Comparison of ENCODE assay signal across 16 mouse cellular contexts in genomic region chr16:34994641-34995141, GRCm38 (mm10). TPM values are rescaled to one million over a fixed set of nuclear protein-coding genes. Genes with fewer than 3 reads are reported as not detected.
A peak's percentile ranks its signal among the peaks of the same experiment; 100 is the strongest.
DNase-seq lines count a peak whose midpoint lies in the region; ATAC-seq and TF ChIP-seq lines count a peak whose summit lies in the region.
"Had no signal": no experiment of that assay in that cellular context is flagged by ENCODE, and none has a peak within 500 bp of the region (broad histone marks: within the 10 kb centered on the region; RNA-seq: fewer than 3 reads in every experiment).

No protein-coding gene starts in this region.

- H3K36me3 ChIP-seq in lung, embryonic 14.5 days (ENCODE audit: insufficient read depth) = peaks cover 42% of the 10 kb centered on the region
- peaks cover 45% of the 10 kb centered on the region for H3K36me3 ChIP-seq in small intestine, adult 2 months (ENCODE audit: control insufficient read depth, insufficient read depth, low read length)
- no peaks in the 10 kb centered on the region for H3K36me3 ChIP-seq in hindbrain, embryonic 16.5 days (ENCODE audit: control insufficient read depth, insufficient read depth, low read length)
- H3K36me3 ChIP-seq: heart, embryonic 15.5 days; hindbrain, embryonic 15.5 days; neural tube, embryonic 13.5 days had no signal

- peak overlapping the region; percentile 84 for H3K27ac ChIP-seq in lung, embryonic 14.5 days (ENCODE audit: low read depth)
- H3K27ac ChIP-seq in embryonic fibroblast, embryonic 13.5 days (ENCODE audit: insufficient read depth, low read length) = peak overlapping the region; percentile 14; the same call in 1 of the 2 replicates
- H3K27ac ChIP-seq in small intestine, adult 2 months (ENCODE audit: insufficient read depth, low read depth, low read length) = peak overlapping the region; percentile 62
- no peak overlapping the region for H3K27ac ChIP-seq in hindbrain, embryonic 16.5 days (ENCODE audit: low read depth, low read length)
- H3K27ac ChIP-seq: heart, embryonic 15.5 days; hindbrain, embryonic 15.5 days; macrophage; neural tube, embryonic 13.5 days had no signal

- 43% methylated on average over 9 of the region's 9 CpGs for WGBS in lung, embryonic 14.5 days
- WGBS in small intestine, adult 2 months = 81% methylated on average over 9 of the region's 9 CpGs
- WGBS in hindbrain, embryonic 16.5 days = 60% methylated on average over 9 of the region's 9 CpGs

- DNase-seq in heart, adult 11 months = peak; percentile 86
- no peak for DNase-seq in heart, adult 9 months (ENCODE audit: low spot score in 2 of 2)
- peak; percentile 79 for DNase-seq in lung, embryonic 14.5 days
- no peak for DNase-seq in lung, postnatal 14 days
- DNase-seq: cerebellum, postnatal 25 days; forebrain, postnatal 0 days; gastrocnemius, postnatal 36 days had no signal

- H3K9me3 ChIP-seq in lung, embryonic 14.5 days (ENCODE audit: low read depth, low read length) = no peaks in the 10 kb centered on the region
- H3K9me3 ChIP-seq in hindbrain, embryonic 16.5 days (ENCODE audit: control insufficient read depth, low read length) = no peaks in the 10 kb centered on the region
- H3K9me3 ChIP-seq: heart, embryonic 15.5 days; hindbrain, embryonic 15.5 days; neural tube, embryonic 13.5 days had no signal

- H3K27me3 ChIP-seq in lung, embryonic 14.5 days (ENCODE audit: insufficient read depth, low read length) = no peaks in the 10 kb centered on the region
- H3K27me3 ChIP-seq in small intestine, adult 2 months (ENCODE audit: control insufficient read depth, insufficient read depth, low read length) = no peaks in the 10 kb centered on the region
- H3K27me3 ChIP-seq in hindbrain, embryonic 16.5 days (replicated peaks; ENCODE audit: control insufficient read depth, insufficient read depth, low read length) = no peaks in the 10 kb centered on the region
- H3K27me3 ChIP-seq: hindbrain, embryonic 15.5 days had no signal

- H3K4me2 ChIP-seq in lung, embryonic 14.5 days = peak overlapping the region; percentile 33; the same call in 1 of the 2 replicates
- H3K4me2 ChIP-seq in hindbrain, embryonic 16.5 days (ENCODE audit: low read length) = no peak overlapping the region
- H3K4me2 ChIP-seq: heart, embryonic 15.5 days; hindbrain, embryonic 15.5 days; neural tube, embryonic 13.5 days had no signal

- H3K4me1 ChIP-seq in lung, embryonic 14.5 days (ENCODE audit: insufficient read depth) = peaks cover 17% of the 10 kb centered on the region
- H3K4me1 ChIP-seq in embryonic fibroblast, embryonic 13.5 days (ENCODE audit: control insufficient read depth, insufficient read depth, low read length) = no peaks in the 10 kb centered on the region
- H3K4me1 ChIP-seq in small intestine, adult 2 months (ENCODE audit: control insufficient read depth, insufficient read depth, insufficient read length, low read length) = no peaks in the 10 kb centered on the region; the same call in 1 of the 2 replicates
- H3K4me1 ChIP-seq in hindbrain, embryonic 16.5 days (ENCODE audit: control insufficient read depth, insufficient read depth, low read depth, low read length) = peaks cover 5% of the 10 kb centered on the region; the same call in 1 of the 2 replicates

- ATAC-seq in lung, embryonic 14.5 days (ENCODE audit: insufficient read depth) = peak; percentile 62
- no peak for ATAC-seq in monocyte, adult 5-6 weeks (replicated peaks; ENCODE audit: insufficient number of reproducible peaks, low FRiP score, low TSS enrichment, poor library complexity, severe bottlenecking)
- no peak for ATAC-seq in hindbrain, embryonic 16.5 days
- ATAC-seq: forebrain, postnatal 0 days; midbrain, embryonic 16.5 days had no signal

- 0 out of 2 replicates have a peak overlapping the region, but pooled peaks have one; percentile 6 for H3K4me3 ChIP-seq in lung, embryonic 14.5 days (ENCODE audit: low read depth, low read length)
- H3K4me3 ChIP-seq in embryonic fibroblast, embryonic 13.5 days (ENCODE audit: insufficient read depth, low read length) = no peak overlapping the region
- H3K4me3 ChIP-seq in small intestine, adult 2 months (ENCODE audit: low read depth, low read length) = peak overlapping the region; percentile 46
- no peak overlapping the region for H3K4me3 ChIP-seq in hindbrain, embryonic 16.5 days (ENCODE audit: low read length)
- H3K4me3 ChIP-seq: heart, embryonic 15.5 days; hindbrain, embryonic 15.5 days; neural tube, embryonic 13.5 days had no signal

- no peak for TF ChIP-seq CTCF in lung, embryonic 14.5 days (IDR thresholded peaks at IDR 0.05; ENCODE audit: low read depth)
- no peak for TF ChIP-seq CTCF in embryonic fibroblast, embryonic 13.5 days (IDR thresholded peaks at IDR 0.05; ENCODE audit: borderline replicate concordance, insufficient read depth, low read length)
- no peak for TF ChIP-seq CTCF in small intestine, adult 2 months (IDR thresholded peaks at IDR 0.05; ENCODE audit: extremely low read depth, insufficient read length, insufficient replicate concordance, low read depth, low read length)

- H3K9ac ChIP-seq in lung, embryonic 14.5 days = peak overlapping the region; percentile 32; the same call in 1 of the 2 replicates
- H3K9ac ChIP-seq in hindbrain, embryonic 16.5 days (ENCODE audit: low read depth, low read length) = no peak overlapping the region
- H3K9ac ChIP-seq: forebrain, postnatal 0 days; heart, embryonic 15.5 days; hindbrain, embryonic 15.5 days; neural tube, embryonic 13.5 days had no signal

- no peak for TF ChIP-seq POLR2A in embryonic fibroblast, embryonic 13.5 days (IDR thresholded peaks at IDR 0.05; ENCODE audit: low read depth, low read length)
- no peak for TF ChIP-seq POLR2A in small intestine, adult 2 months (IDR thresholded peaks at IDR 0.05; ENCODE audit: low read depth, low read length)

RNA-seq across cellular contexts. Expression of gene Hacd2, which starts 27.5 kb away (rescaled TPM):
- polyA plus RNA-seq in lung, embryonic 14.5 days (2014; fragmentation: Nextera tagmentation; extraction: Ambion mirVana) = 49.7 and 50.8 TPM in 2 replicates
- polyA plus RNA-seq in embryonic fibroblast, embryonic 13.5 days (2011; ENCODE audit: insufficient read length, low read depth, missing spikeins) = 30.9 and 47.2 TPM in 2 replicates
- polyA plus RNA-seq in small intestine, adult 2 months (2012; rRNA removed) = 25.6 and 34.9 TPM in 2 replicates
- total RNA-seq in monocyte, adult 5-6 weeks (2017) = 5.0 to 12.2 TPM (median 5.9 TPM) in 3 replicates
- 47.3 and 49.9 TPM in 2 replicates for polyA plus RNA-seq in hindbrain, embryonic 16.5 days (2015; fragmentation: Nextera tagmentation; extraction: Ambion mirVana)

Comparison
In these comparisons a context has a peak if more than half of its experiments do, and no peak if none do; other contexts are left out.
1. DNase-seq: peak in heart, adult 11 months (single experiment) and lung, embryonic 14.5 days (single experiment); none in heart, adult 9 months (0 of 2) and lung, postnatal 14 days (single experiment).
2. H3K4me3 ChIP-seq: peak in lung, embryonic 14.5 days (single experiment) and small intestine, adult 2 months (single experiment); none in embryonic fibroblast, embryonic 13.5 days (single experiment) and hindbrain, embryonic 16.5 days (single experiment).